Mouse (Mus musculus): ENCODE results near the gene Rorc.

Gene Rorc

DNA sequence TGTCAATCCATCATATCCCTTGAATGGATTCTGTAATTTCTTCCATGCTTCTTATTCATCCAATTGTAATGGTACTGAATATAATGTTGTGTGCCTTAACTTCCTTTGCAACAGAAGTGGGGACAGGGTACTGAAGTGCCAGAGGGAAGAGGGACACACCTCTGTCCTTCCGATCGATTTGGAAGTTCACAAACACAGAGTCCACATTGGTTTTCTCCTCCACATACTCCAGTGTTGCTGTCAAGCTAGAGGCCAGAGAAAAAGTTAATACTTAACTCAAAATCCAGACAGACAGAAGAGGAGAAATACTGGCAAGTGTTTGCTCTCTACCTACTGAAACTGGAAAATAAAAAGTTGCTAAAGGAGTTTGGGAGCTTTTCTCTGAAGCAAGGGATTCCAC, 61.7 kb downstream of the Rorc start:
- DNase-seq (ENCODE audit: low read depth): no peak

DNA sequence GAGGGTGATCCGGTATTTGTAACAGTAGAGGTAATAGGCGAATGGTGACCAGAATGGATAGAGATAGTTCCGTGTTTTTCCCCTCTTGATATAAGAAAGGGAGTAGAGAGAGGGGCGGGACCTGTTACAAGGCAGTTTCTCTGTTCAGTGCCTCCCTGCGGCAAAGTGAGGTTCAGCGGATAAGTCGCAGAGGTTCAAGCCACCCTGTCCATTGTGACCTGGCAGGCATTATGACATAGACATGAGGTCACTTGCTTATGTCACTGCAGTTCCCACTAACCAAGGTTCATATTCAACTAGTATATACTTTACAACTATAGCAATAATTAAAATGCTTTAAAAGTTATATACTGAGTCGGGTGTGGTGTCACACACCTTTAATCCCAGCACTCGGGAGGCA, 63.8 kb downstream of the Rorc start:
- DNase-seq (ENCODE audit: low read depth): no peak

DNA sequence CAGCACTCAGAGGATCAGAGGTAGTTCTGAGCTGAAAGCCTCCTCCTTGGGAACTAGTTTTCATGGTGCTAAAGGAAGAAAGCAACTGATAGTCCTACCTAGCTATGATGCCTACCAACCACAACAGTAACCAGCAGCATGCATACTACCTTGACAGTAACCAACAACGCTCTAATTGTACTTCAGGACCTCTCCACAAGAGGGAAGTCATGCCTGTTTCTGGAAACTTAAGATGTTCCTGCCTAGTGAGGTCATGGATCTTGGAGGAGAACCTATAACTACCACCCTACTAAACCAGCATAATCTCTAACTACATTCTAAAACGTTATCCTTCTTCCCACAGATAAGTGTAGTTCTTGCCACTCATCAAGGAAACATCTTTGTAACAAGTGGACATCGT, 68.6 kb downstream of the Rorc start:
- DNase-seq (ENCODE audit: low read depth): peak; percentile 62

DNA sequence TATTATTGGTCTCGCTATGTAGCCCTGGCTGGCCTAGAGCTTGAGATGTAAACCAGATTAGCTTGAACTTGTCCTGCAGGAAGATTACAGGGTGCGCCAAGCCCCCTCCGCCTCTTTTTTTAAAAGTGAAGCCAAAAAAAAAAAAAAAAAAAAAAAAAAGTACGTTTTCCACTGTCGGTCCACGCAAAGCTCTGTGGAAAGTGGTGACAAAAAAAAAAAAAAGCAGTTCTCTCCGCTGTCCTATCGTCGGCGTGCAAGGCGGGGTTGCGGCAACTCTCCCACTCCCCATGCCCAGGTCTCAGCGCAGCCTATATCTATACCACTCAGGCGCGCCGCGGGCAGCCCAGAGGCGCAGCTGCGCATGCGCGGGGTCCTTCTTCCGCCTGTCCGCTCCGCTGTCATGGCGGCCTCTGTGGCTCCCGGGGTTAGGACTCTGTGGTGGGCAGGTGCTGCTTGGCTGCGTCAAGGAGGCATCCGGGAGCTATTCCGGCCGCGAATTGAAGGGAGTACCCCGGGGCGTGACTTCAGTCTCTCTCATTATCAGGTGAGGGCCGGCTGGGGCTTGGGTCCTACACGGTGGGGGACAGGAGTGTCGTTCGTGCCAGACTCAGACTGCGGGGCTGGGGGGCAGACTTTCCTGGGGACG, 70.5 kb downstream of the Rorc start, which contains the start of gene Mrpl9:
Mrpl9 (plus strand) TSS at position 368 of the 646 bp plus-strand sequence.
- peak; percentile 97 for DNase-seq (ENCODE audit: low read depth)

DNA sequence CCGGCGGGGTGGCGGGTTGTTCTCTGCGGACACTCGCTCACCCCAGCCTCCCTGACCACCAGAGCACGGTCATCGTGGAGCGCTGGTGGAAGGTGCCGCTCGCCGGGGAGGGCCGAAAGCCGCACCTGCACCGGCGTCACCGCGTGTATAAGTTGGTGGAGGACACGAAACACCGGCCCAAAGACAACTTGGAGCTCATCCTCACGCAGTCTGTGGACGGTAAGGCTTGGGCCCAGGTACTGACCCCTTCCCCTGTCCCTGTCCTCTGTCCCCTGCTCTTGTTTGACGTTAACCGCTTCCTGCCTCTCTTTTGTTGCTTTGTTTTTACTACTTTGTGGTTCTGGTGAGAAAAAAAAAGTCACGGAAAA, 71.0 kb downstream of the Rorc start, which contains the start of gene Oaz3:
Oaz3 (minus strand) TSS at position 319 of the 368 bp plus-strand sequence.
- DNase-seq (ENCODE audit: low read depth): no peak
